Comparison of ENCODE assay signal across 12 mouse cellular contexts in genomic region chr6:129393087-129393720, GRCm38 (mm10). TPM values are rescaled to one million over a fixed set of nuclear protein-coding genes. Genes with fewer than 3 reads are reported as not detected.
A peak's percentile ranks its signal among the peaks of the same experiment; 100 is the strongest.
DNase-seq lines count a peak whose midpoint lies in the region; ATAC-seq and TF ChIP-seq lines count a peak whose summit lies in the region.
"Had no signal": no experiment of that assay in that cellular context is flagged by ENCODE, and none has a peak within 500 bp of the region (broad histone marks: within the 10 kb centered on the region; RNA-seq: fewer than 3 reads in every experiment).

No protein-coding gene starts in this region.

- no peaks in the 10 kb centered on the region for H3K27me3 ChIP-seq in kidney, embryonic 15.5 days
- H3K27me3 ChIP-seq in kidney, embryonic 16.5 days (ENCODE audit: insufficient read depth, low read length), result no peaks in the 10 kb centered on the region
- H3K27me3 ChIP-seq in CH12.LX (replicated peaks), result no peaks in the 10 kb centered on the region
- no peaks in the 10 kb centered on the region for H3K27me3 ChIP-seq in midbrain, embryonic 13.5 days
- H3K27me3 ChIP-seq: embryonic facial prominence, embryonic 15.5 days had no signal

- H3K79me2 ChIP-seq in CH12.LX (replicated peaks; ENCODE audit: control insufficient read depth, extremely low read depth, insufficient read depth, poor library complexity, severe bottlenecking), result no peaks in the 10 kb centered on the region

- no peaks in the 10 kb centered on the region for H3K36me3 ChIP-seq in kidney, embryonic 15.5 days
- H3K36me3 ChIP-seq in kidney, embryonic 16.5 days (ENCODE audit: insufficient read depth, low read length), result no peaks in the 10 kb centered on the region
- H3K36me3 ChIP-seq in CH12.LX (replicated peaks in 1 of 2; ENCODE audit: control insufficient read depth in 1 of 2, insufficient read depth in 1 of 2, low read length in 1 of 2), result no peaks in the 10 kb centered on the region
- no peaks in the 10 kb centered on the region for H3K36me3 ChIP-seq in midbrain, embryonic 13.5 days
- H3K36me3 ChIP-seq: embryonic facial prominence, embryonic 15.5 days had no signal

- TF ChIP-seq CTCF in CH12.LX (conservative IDR thresholded peaks at IDR 0.05 in 1 of 2, IDR thresholded peaks at IDR 0.05 in 1 of 2; ENCODE audit: low read depth in 2 of 2, low read length in 2 of 2), result peak in 1 of 2 experiments; percentile 86; a peak in 3 of 4 replicates

- no peak for TF ChIP-seq EP300 in CH12.LX (IDR thresholded peaks at IDR 0.05; ENCODE audit: low read length)

- dilution Hi-C loops in CH12.LX (cut with MboI; ENCODE audit: extremely low pct_ligation_motif_present, extremely low pct_unique_long_range_greater_than_20kb, low sequenced_read_pairs), result no loop called here

- peak; percentile 7 for DNase-seq in cerebellum, adult 9-10 months
- DNase-seq in cerebellum, adult 11 months, result no peak
- DNase-seq in CH12.LX (ENCODE audit: extremely low read depth), result peak; percentile 20
- no peak for DNase-seq in left cerebral cortex, adult 8-10 months (ENCODE audit: low spot score in 2 of 2)
- no peak for DNase-seq in right cerebral cortex, postnatal 10 days (ENCODE audit: low spot score in 2 of 2)
- DNase-seq: adrenal gland, postnatal 14 days had no signal

- no peak overlapping the region for H3K4me3 ChIP-seq in kidney, embryonic 15.5 days (replicated peaks)
- H3K4me3 ChIP-seq in kidney, embryonic 16.5 days (ENCODE audit: low read length), result no peak overlapping the region
- no peak overlapping the region for H3K4me3 ChIP-seq in CH12.LX (replicated peaks in 1 of 3; ENCODE audit: low read depth in 2 of 3, low read length in 2 of 3, poor library complexity in 1 of 3)
- H3K4me3 ChIP-seq in midbrain, embryonic 13.5 days (replicated peaks), result no peak overlapping the region
- H3K4me3 ChIP-seq: embryonic facial prominence, embryonic 15.5 days had no signal

- 0 out of 2 replicates have a peak, but pooled peaks cover 3% of the 10 kb centered on the region for H3K4me1 ChIP-seq in kidney, embryonic 15.5 days
- 0 out of 2 replicates have a peak, but pooled peaks cover 2% of the 10 kb centered on the region for H3K4me1 ChIP-seq in kidney, embryonic 16.5 days (ENCODE audit: insufficient read depth, low read length)
- H3K4me1 ChIP-seq in CH12.LX (ENCODE audit: control insufficient read depth in 1 of 2, insufficient read depth in 2 of 2), result no peaks in the 10 kb centered on the region
- H3K4me1 ChIP-seq in midbrain, embryonic 13.5 days (replicated peaks), result no peaks in the 10 kb centered on the region
- H3K4me1 ChIP-seq: embryonic facial prominence, embryonic 15.5 days had no signal

- H3K9me3 ChIP-seq in kidney, embryonic 15.5 days (replicated peaks), result no peaks in the 10 kb centered on the region
- no peaks in the 10 kb centered on the region for H3K9me3 ChIP-seq in kidney, embryonic 16.5 days (ENCODE audit: low read length)
- no peaks in the 10 kb centered on the region for H3K9me3 ChIP-seq in CH12.LX (replicated peaks; ENCODE audit: low read length)
- no peaks in the 10 kb centered on the region for H3K9me3 ChIP-seq in midbrain, embryonic 13.5 days
- H3K9me3 ChIP-seq: embryonic facial prominence, embryonic 15.5 days had no signal

- in situ Hi-C loops in CH12.LX (cut with MboI; ENCODE audit: low pct_ligation_motif_present, low pct_unique_long_range_greater_than_20kb, low sequenced_read_pairs), result no loop called here

- TF ChIP-seq RAD21 in CH12.LX (IDR thresholded peaks at IDR 0.05; ENCODE audit: low read depth, low read length), result peak; percentile 98

- no peak overlapping the region for H3K4me2 ChIP-seq in kidney, embryonic 15.5 days
- no peak overlapping the region for H3K4me2 ChIP-seq in kidney, embryonic 16.5 days (replicated peaks; ENCODE audit: low read depth, low read length)
- no peak overlapping the region for H3K4me2 ChIP-seq in CH12.LX (ENCODE audit: insufficient read depth, low read depth, poor library complexity, severe bottlenecking)
- H3K4me2 ChIP-seq in midbrain, embryonic 13.5 days (replicated peaks), result no peak overlapping the region
- H3K4me2 ChIP-seq: embryonic facial prominence, embryonic 15.5 days had no signal

- whole genome bisulfite sequencing in kidney, embryonic 15.5 days, result 26% methylated on average over 2 of the region's 2 CpGs
- 19% methylated on average over 2 of the region's 2 CpGs for WGBS in kidney, embryonic 16.5 days
- WGBS in midbrain, embryonic 13.5 days, result 32% methylated on average over 2 of the region's 2 CpGs

- no peak for TF ChIP-seq POLR2A in CH12.LX (IDR thresholded peaks at IDR 0.05; ENCODE audit: low read depth, low read length)

- no peak overlapping the region for H3K9ac ChIP-seq in kidney, embryonic 15.5 days
- H3K9ac ChIP-seq in kidney, embryonic 16.5 days (replicated peaks; ENCODE audit: low read length), result no peak overlapping the region
- H3K9ac ChIP-seq in CH12.LX (ENCODE audit: insufficient read depth, low read depth), result no peak overlapping the region
- H3K9ac ChIP-seq in midbrain, embryonic 13.5 days (replicated peaks), result no peak overlapping the region
- H3K9ac ChIP-seq: embryonic facial prominence, embryonic 15.5 days had no signal

- ATAC-seq in kidney, embryonic 15.5 days (replicated peaks; ENCODE audit: low FRiP score), result 0 out of 2 replicates have a peak, but pooled peaks have one; percentile 18
- ATAC-seq in kidney, embryonic 16.5 days (ENCODE audit: low FRiP score, low TSS enrichment), result no peak; the same call in 1 of the 2 replicates
- 0 out of 2 replicates have a peak, but pooled peaks have one; percentile 45 for ATAC-seq in midbrain, embryonic 13.5 days

- no peak overlapping the region for H3K27ac ChIP-seq in kidney, embryonic 15.5 days
- H3K27ac ChIP-seq in kidney, embryonic 16.5 days (ENCODE audit: low read length), result no peak overlapping the region
- H3K27ac ChIP-seq in CH12.LX (ENCODE audit: insufficient read depth, low read depth), result no peak overlapping the region
- H3K27ac ChIP-seq in midbrain, embryonic 13.5 days, result no peak overlapping the region
- H3K27ac ChIP-seq: embryonic facial prominence, embryonic 15.5 days had no signal

TF ChIP-seq in CH12.LX, 34 proteins besides CTCF, POLR2A, EP300 and RAD21:
- peak; percentile 54; the same call in 1 of the 2 replicates for TF ChIP-seq ZNF384 (IDR thresholded peaks at IDR 0.05; ENCODE audit: low read depth, low read length)
- no peak for TF ChIP-seq CHD1 (IDR thresholded peaks at IDR 0.05; ENCODE audit: low read depth, low read length)
- peak; percentile 89 for TF ChIP-seq ZC3H11A (IDR thresholded peaks at IDR 0.05; ENCODE audit: low read depth, low read length)
- peak; percentile 92 for TF ChIP-seq SMC3 (IDR thresholded peaks at IDR 0.05; ENCODE audit: low read depth, low read length)

RNA-seq across cellular contexts. Expression of gene Clec1b, which starts 3.9 kb away (rescaled TPM):
- polyA plus RNA-seq in kidney, embryonic 15.5 days (2015; fragmentation: Nextera tagmentation; extraction: Ambion mirVana), result 2.2 and 2.7 TPM in 2 replicates
- 1.8 and 1.9 TPM in 2 replicates for polyA plus RNA-seq in kidney, embryonic 16.5 days (2015; fragmentation: Nextera tagmentation; extraction: Ambion mirVana)
- not detected in 2 replicates for total RNA-seq in CH12.LX (2012; rRNA removed)
- total RNA-seq in CH12.LX (2014; rRNA removed), result not detected in 2 replicates
- polyA plus RNA-seq in CH12.LX (2012; ENCODE audit: insufficient read length, low read depth), result not detected in 2 replicates
- 3.6 and 3.9 TPM in 2 replicates for polyA plus RNA-seq in midbrain, embryonic 13.5 days (2015; fragmentation: Nextera tagmentation; extraction: Ambion mirVana)
- 1 to 10 TPM in 1 of 4 experiments, under 1 TPM in 1, not detected in 2; 0.46 to 1.3 TPM for total RNA-seq in left cerebral cortex, adult 8-10 months (2022)
- polyA plus RNA-seq: C2C12 had no signal

RNA-seq across cellular contexts. Expression of gene Clec12b, which starts 7.5 kb away (rescaled TPM):
- not detected in 2 replicates for polyA plus RNA-seq in kidney, embryonic 15.5 days (2015; fragmentation: Nextera tagmentation; extraction: Ambion mirVana)
- 0.11 TPM in 1 of 2 replicates, not detected in the other for polyA plus RNA-seq in kidney, embryonic 16.5 days (2015; fragmentation: Nextera tagmentation; extraction: Ambion mirVana)
- not detected in 2 replicates for total RNA-seq in CH12.LX (2012; rRNA removed)
- total RNA-seq in CH12.LX (2014; rRNA removed), result not detected in 2 replicates
- not detected in 2 replicates for polyA plus RNA-seq in CH12.LX (2012; ENCODE audit: insufficient read length, low read depth)
- polyA plus RNA-seq in midbrain, embryonic 13.5 days (2015; fragmentation: Nextera tagmentation; extraction: Ambion mirVana), result 0.12 TPM in 1 of 2 replicates, not detected in the other
- not detected for total RNA-seq in left cerebral cortex, adult 8-10 months (2022)
- total RNA-seq: layer of hippocampus, postnatal 14 days had no signal
- polyA plus RNA-seq: C2C12; embryonic facial prominence, embryonic 15.5 days had no signal

RNA-seq across cellular contexts. Expression of gene Clec9a, which starts 15.5 kb away (rescaled TPM):
- 0.45 and 0.55 TPM in 2 replicates for polyA plus RNA-seq in kidney, embryonic 15.5 days (2015; fragmentation: Nextera tagmentation; extraction: Ambion mirVana)
- polyA plus RNA-seq in kidney, embryonic 16.5 days (2015; fragmentation: Nextera tagmentation; extraction: Ambion mirVana), result 0.41 and 0.54 TPM in 2 replicates
- total RNA-seq in CH12.LX (2012; rRNA removed), result not detected in 2 replicates
- not detected in 2 replicates for total RNA-seq in CH12.LX (2014; rRNA removed)
- polyA plus RNA-seq in CH12.LX (2012; ENCODE audit: insufficient read length, low read depth), result not detected in 2 replicates
- 0.22 and 0.23 TPM in 2 replicates for polyA plus RNA-seq in midbrain, embryonic 13.5 days (2015; fragmentation: Nextera tagmentation; extraction: Ambion mirVana)
- under 1 TPM in 2 of 4 experiments, not detected in 2; 0.14 to 0.30 TPM for total RNA-seq in left cerebral cortex, adult 8-10 months (2022)
- total RNA-seq: layer of hippocampus, postnatal 14 days had no signal
- polyA plus RNA-seq: C2C12; embryonic facial prominence, embryonic 15.5 days had no signal

RNA-seq across cellular contexts. Expression of gene Clec12a, which starts 50.7 kb away (rescaled TPM):
- polyA plus RNA-seq in kidney, embryonic 15.5 days (2015; fragmentation: Nextera tagmentation; extraction: Ambion mirVana), result 0.71 and 1.2 TPM in 2 replicates
- polyA plus RNA-seq in kidney, embryonic 16.5 days (2015; fragmentation: Nextera tagmentation; extraction: Ambion mirVana), result 0.67 and 0.74 TPM in 2 replicates
- total RNA-seq in CH12.LX (2012; rRNA removed) (1.7 TPM in 2 replicates), CH12.LX (2014; rRNA removed) (11.9 and 12.6 TPM in 2 replicates)
- 6.5 and 8.0 TPM in 2 replicates for polyA plus RNA-seq in CH12.LX (2012; ENCODE audit: insufficient read length, low read depth)
- polyA plus RNA-seq in midbrain, embryonic 13.5 days (2015; fragmentation: Nextera tagmentation; extraction: Ambion mirVana), result 0.23 TPM in 1 of 2 replicates, not detected in the other
- total RNA-seq in left cerebral cortex, adult 8-10 months (2022), result under 1 TPM; 0.44 to 0.74 (median 0.58) TPM
- total RNA-seq: layer of hippocampus, postnatal 14 days had no signal
- polyA plus RNA-seq: C2C12 had no signal

RNA-seq across cellular contexts. Expression of gene Clec1a, which starts 58.6 kb away (rescaled TPM):
- polyA plus RNA-seq in kidney, embryonic 15.5 days (2015; fragmentation: Nextera tagmentation; extraction: Ambion mirVana), result 8.6 and 9.5 TPM in 2 replicates
- polyA plus RNA-seq in kidney, embryonic 16.5 days (2015; fragmentation: Nextera tagmentation; extraction: Ambion mirVana), result 11.3 and 12.8 TPM in 2 replicates
- total RNA-seq in CH12.LX (2012; rRNA removed) (not detected in 2 replicates), CH12.LX (2014; rRNA removed) (not detected in 2 replicates)
- not detected in 2 replicates for polyA plus RNA-seq in CH12.LX (2012; ENCODE audit: insufficient read length, low read depth)
- polyA plus RNA-seq in midbrain, embryonic 13.5 days (2015; fragmentation: Nextera tagmentation; extraction: Ambion mirVana), result 1.7 and 1.8 TPM in 2 replicates
- total RNA-seq in left cerebral cortex, adult 8-10 months (2022), result 1 to 10 TPM in 3 of 4 experiments, under 1 TPM in 1; 0.58 to 1.9 (median 1.4) TPM

Comparison
In these comparisons a context has a peak if more than half of its experiments do, and no peak if none do; other contexts are left out.
1. DNase-seq: peak in cerebellum, adult 9-10 months (single experiment) and CH12.LX (single experiment); none in cerebellum, adult 11 months (single experiment), left cerebral cortex, adult 8-10 months (0 of 2) and right cerebral cortex, postnatal 10 days (0 of 2).